Mouse (Mus musculus): ENCODE results near the gene Elmo2.

Gene Elmo2

DNA sequence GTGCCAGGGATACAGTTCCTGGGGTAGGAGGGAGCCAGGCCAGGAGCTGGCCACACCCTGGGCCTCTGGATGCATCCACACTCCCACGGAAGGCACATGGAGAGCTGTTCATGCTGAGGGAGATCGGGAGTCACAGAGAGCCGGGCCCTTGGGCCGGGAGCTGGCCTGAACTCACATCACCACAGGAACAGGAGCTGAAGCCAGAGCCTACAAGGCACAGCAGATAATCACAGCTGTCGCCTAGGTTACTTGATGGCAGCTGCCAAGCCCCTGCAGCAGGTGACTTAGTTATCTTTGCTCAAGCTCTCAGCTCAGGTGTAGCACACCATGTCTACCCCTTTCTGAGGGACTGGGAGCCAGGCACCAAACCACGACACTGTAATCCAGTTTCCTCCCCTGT is 68.0 kb downstream of the Elmo2 start:
- CTCF ChIA-PET = no interaction called here

GRCm38 (mm10) chr2:165257151-165257834 is 69.0 kb downstream of the Elmo2 start:
- CTCF ChIA-PET = no interaction called here

- CTCF ChIA-PET = no interaction called here
Observed at GRCm38 (mm10) chr2:165256213-165256612, 70.1 kb downstream of the Elmo2 start.

- CTCF ChIA-PET = no interaction called here
Observed at GRCm38 (mm10) chr2:165253867-165254266, 72.4 kb downstream of the Elmo2 start.

DNA sequence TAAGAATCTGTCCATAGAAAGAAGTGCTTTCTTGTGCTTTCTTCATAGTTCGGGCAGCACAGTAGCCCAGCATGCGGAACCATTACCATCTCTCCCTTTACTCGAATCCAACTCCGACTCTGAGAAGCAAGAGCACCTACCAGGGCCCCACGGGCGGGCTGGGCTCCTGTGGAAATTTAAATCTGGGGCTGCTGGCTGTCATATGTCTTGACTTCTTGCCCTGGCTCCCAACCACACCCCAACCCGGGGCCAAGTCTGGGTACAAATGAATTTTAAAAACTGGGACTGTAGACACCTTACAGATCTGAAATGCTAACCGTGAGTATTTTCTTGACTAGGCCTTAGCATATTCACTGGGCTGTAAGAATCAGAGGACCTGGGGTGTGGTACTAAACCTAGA is 73.0 kb downstream of the Elmo2 start:
- CTCF ChIA-PET = no interaction called here

DNA sequence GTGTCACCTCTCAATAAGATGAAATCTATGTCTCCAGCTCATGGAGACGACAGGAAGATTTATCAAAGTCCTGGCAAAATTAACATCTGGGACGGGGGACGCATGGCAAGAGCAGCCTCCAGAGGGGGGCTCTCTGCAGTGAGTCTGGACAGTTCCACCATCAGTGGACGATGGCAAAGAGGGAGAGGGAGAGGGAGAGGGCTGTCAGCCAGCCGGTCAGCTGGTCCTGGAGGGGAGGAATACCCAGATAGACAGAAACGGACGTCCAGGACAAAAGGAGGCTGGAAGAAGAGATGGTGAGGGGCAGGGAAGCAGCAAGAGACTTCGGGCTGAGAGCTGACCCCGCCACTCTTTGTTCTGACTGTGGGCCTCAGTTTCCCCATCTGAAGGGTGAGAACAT is 73.5 kb downstream of the Elmo2 start:
- CTCF ChIA-PET = no interaction called here

GRCm38 (mm10) chr2:165252381-165252780 is 73.9 kb downstream of the Elmo2 start:
- CTCF ChIA-PET = interaction anchor here (0.6 kb wide), 1 partner anchor 1204 kb away, joined by 16 read pairs; no protein-coding TSS in a partner anchor

GRCm38 (mm10) chr2:165250903-165251302 is 75.4 kb downstream of the Elmo2 start:
- CTCF ChIA-PET = no interaction called here

DNA sequence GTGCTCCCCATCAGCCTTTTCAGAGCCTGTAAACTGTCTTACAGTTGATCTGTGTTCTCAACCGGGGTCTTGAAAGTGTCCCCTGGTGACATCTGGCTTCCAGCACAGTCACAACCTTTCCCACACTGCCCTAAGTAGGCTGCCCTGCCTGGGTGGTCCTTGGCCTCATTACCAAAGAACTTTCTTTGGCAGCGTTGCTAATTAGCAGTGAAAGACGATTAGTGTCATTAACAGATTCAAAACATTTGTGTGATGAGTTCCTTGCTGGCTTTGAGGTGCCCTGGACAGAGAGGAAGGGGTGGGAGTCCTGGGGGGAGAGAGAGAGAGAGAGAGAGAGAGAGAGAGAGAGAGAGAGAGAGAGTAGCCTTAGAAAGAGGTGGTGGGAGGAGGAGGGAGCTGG is 77.3 kb downstream of the Elmo2 start:
- CTCF ChIA-PET = interaction anchor here (0.6 kb wide), 1 partner anchor 294 kb away, joined by 3 read pairs; no protein-coding TSS in a partner anchor

DNA sequence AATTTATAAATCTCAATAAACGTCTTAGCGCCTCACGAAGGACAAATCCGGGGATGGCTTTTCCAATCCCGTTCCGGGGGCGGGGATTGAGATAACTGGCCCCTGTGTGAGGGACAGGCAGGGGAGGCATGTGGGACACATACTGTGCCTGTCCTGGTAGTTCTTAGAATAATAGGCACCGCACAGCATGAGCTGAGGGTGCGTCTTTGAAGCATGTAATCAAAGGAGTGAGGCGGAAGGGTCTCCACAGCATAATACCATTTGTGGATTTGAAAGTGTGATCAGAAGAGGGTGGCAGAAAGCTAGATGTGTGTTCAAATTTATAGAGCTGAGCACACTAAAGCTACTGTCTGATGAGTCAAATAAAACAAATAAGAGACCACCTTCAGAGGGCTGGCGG is 79.9 kb downstream of the Elmo2 start:
- CTCF ChIA-PET = interaction anchor here (0.6 kb wide), 2 partner anchors 16 to 105 kb away, joined by 3 to 9 read pairs; no protein-coding TSS in a partner anchor

DNA sequence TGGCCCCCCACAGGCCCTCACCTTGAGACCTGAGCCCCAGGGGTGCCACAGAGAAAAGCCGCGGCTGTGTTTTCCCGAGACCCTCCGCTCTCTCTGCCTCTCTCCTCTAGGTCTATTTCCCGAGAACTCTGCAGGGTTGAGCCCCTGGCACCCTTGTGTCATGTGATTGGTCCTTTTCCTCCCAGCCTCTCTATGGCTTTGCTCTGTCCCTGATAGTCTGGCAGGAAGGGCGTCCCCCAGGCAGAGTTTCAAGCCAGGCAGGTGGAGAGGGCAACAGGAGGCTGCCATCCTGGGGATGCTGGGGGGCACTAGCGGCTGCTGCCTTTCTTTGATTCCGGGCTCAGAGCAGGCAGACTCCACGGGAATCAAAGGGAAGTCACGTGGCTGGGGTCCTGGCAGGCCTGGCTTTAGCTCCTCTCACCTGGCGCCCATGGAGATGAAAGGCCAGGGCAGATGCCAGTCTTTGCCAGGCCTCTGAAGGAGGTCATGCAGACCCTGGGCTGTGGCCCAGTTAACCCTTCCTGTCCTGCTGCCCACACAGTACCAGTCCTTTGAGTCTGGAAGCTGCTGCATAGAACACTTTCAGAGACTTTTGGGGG is 83.1 kb downstream of the Elmo2 start:
- CTCF ChIA-PET = no interaction called here

DNA sequence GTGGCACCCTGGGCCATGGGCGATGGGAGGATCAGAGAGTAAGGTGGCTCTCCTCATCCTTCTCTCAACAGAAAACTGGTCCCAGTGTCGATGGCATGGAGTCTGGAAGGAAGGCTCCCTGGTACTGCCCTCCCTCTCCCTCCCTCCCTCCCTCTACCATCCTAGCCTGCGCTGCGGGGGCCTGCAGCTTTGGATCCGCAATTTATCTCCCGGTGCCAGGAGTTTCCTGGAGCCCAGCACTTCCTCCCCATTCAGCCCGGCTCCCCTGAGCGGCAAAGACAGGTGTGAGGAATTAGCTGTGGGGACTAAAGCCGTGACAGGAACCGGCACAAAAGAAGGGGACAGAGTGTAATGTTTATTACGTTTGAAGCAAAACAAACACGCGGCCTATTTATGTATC is 83.7 kb downstream of the Elmo2 start:
- CTCF ChIA-PET = no interaction called here

GRCm38 (mm10) chr2:165241786-165242185 is 84.5 kb downstream of the Elmo2 start:
- CTCF ChIA-PET = no interaction called here

- CTCF ChIA-PET = no interaction called here
Observed at GRCm38 (mm10) chr2:165240371-165240770, 85.9 kb downstream of the Elmo2 start.

GRCm38 (mm10) chr2:165239533-165240144 is 86.6 kb downstream of the Elmo2 start:
- CTCF ChIA-PET = no interaction called here

GRCm38 (mm10) chr2:165238416-165239145 is 87.7 kb downstream of the Elmo2 start:
- CTCF ChIA-PET = no interaction called here

Measured in spleen, embryonic (tissue).